ENCODE assay signal across 11 mouse cellular contexts in genomic region chr8:3956037-3956436, GRCm38 (mm10). TPM values are rescaled to one million over a fixed set of nuclear protein-coding genes. Genes with fewer than 3 reads are reported as not detected.
DNase-seq lines count a peak whose midpoint lies in the region; TF ChIP-seq lines count a peak whose summit lies in the region.
"Had no signal": no experiment of that assay in that cellular context is flagged by ENCODE, and none has a peak within 500 bp of the region (broad histone marks: within the 10 kb centered on the region; RNA-seq: fewer than 3 reads in every experiment).

No protein-coding gene starts in this region.

- no peaks in the 10 kb centered on the region for H3K27me3 ChIP-seq in testis, adult 2 months (ENCODE audit: control insufficient read depth, insufficient read depth, low read length)

- DNase-seq in cerebellum, postnatal 10 days = peak; percentile 67 to 69
- DNase-seq in cerebellum, postnatal 36 days = no peak
- DNase-seq in testis, postnatal 14 days (ENCODE audit: low spot score) = no peak
- peak; percentile 10 to 39 for DNase-seq in heart, postnatal 14 days
- peak; percentile 34 for DNase-seq in lung, postnatal 36 days
- DNase-seq in ovary, postnatal 36 days (ENCODE audit: low spot score) = no peak
- no peak for DNase-seq in layer of hippocampus, postnatal 36 days

- H3K4me3 ChIP-seq in testis, adult 2 months (ENCODE audit: control insufficient read depth, low read depth, low read length) = no peak overlapping the region

- no peaks in the 10 kb centered on the region for H3K36me3 ChIP-seq in testis, adult 2 months (ENCODE audit: control insufficient read depth, insufficient read depth, low read length)

- H3K27ac ChIP-seq in testis, adult 2 months (ENCODE audit: control insufficient read depth, insufficient read depth, low read depth, low read length) = no peak overlapping the region
- H3K27ac ChIP-seq: macrophage had no signal

- no peak for TF ChIP-seq POLR2A in testis, adult 2 months (IDR thresholded peaks at IDR 0.05; ENCODE audit: control insufficient read depth, low read depth, low read length)

- TF ChIP-seq CTCF in testis, adult 2 months (IDR thresholded peaks at IDR 0.05; ENCODE audit: control insufficient read depth, insufficient read depth, insufficient replicate concordance, low read depth, low read length) = peak; percentile 38; the same call in 1 of the 2 replicates

- intact Hi-C loops in heart, postnatal 14 days (cut with DNase I) = loop anchor here (5.0 kb wide), 1 partner anchor 239 kb away; no protein-coding TSS in a partner anchor

- no peaks in the 10 kb centered on the region for H3K4me1 ChIP-seq in testis, adult 2 months (ENCODE audit: control insufficient read depth, insufficient read depth, low read length)

RNA-seq across cellular contexts. Expression of gene Cd209c, which starts 1.5 kb away (rescaled TPM):
- 1.7 and 1.9 TPM in 2 replicates for polyA plus RNA-seq in testis, adult 2 months (2012; rRNA removed)
- under 1 TPM in 1 of 2 experiments, not detected in 1; 0.20 TPM for total RNA-seq in heart, postnatal 14 days (2021)
- under 1 TPM; 0.22 to 0.38 TPM for total RNA-seq in layer of hippocampus, postnatal 36 days (2021)
- total RNA-seq: gastrocnemius, postnatal 4 days had no signal
- polyA plus RNA-seq: macrophage had no signal

RNA-seq across cellular contexts. Expression of gene Cd209b, which starts 29.4 kb away (rescaled TPM):
- polyA plus RNA-seq in testis, adult 2 months (2012; rRNA removed) = 0.11 TPM in 1 of 2 replicates, not detected in the other
- total RNA-seq in heart, postnatal 14 days (2021) = under 1 TPM; 0.15 to 0.53 TPM
- total RNA-seq in layer of hippocampus, postnatal 36 days (2021) = under 1 TPM; 0.55 to 0.66 TPM
- polyA plus RNA-seq: macrophage; stomach, embryonic 14.5 days had no signal

Comparison
In these comparisons a context has a peak if more than half of its experiments do, and no peak if none do; other contexts are left out.
1. DNase-seq: peak in cerebellum, postnatal 10 days (2 of 2), heart, postnatal 14 days (2 of 2) and lung, postnatal 36 days (single experiment); none in cerebellum, postnatal 36 days (0 of 2), testis, postnatal 14 days (single experiment), ovary, postnatal 36 days (single experiment) and layer of hippocampus, postnatal 36 days (0 of 2).